Mouse (Mus musculus) T-cell, adult 2 months (primary cell): ENCODE results near the gene Baz2b.
A peak's percentile ranks its signal among the peaks of the same experiment; 100 is the strongest.

Source experiments
- DNase-seq: peaks from one replicate; pipeline ENCODE4 v3.0.0; 2022; ENCODE audit warnings: low spot score

Gene Baz2b

GRCm38 (mm10) chr2:60003038-60003664 is 206.5 kb downstream of the Baz2b start:
- DNase-seq = no peak

DNA sequence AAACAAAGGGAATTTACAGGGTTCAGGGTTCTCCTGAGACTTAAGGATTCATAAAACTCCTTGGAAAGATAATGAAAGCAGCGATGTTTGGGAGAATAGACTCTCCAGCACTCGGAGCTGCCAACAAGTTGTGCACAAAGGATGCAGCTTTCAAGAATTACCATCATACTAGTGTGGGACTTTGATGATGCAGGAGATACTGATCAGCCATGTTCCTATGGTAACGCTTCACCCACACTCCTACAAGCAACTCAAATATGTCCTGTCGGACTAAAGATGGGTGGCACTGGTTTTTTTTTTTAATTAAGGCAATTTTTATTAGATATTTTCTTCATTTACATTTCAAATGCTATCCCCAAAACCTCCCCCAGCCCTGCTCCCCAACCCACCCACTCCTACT is 209.4 kb downstream of the Baz2b start:
- no peak for DNase-seq

DNA sequence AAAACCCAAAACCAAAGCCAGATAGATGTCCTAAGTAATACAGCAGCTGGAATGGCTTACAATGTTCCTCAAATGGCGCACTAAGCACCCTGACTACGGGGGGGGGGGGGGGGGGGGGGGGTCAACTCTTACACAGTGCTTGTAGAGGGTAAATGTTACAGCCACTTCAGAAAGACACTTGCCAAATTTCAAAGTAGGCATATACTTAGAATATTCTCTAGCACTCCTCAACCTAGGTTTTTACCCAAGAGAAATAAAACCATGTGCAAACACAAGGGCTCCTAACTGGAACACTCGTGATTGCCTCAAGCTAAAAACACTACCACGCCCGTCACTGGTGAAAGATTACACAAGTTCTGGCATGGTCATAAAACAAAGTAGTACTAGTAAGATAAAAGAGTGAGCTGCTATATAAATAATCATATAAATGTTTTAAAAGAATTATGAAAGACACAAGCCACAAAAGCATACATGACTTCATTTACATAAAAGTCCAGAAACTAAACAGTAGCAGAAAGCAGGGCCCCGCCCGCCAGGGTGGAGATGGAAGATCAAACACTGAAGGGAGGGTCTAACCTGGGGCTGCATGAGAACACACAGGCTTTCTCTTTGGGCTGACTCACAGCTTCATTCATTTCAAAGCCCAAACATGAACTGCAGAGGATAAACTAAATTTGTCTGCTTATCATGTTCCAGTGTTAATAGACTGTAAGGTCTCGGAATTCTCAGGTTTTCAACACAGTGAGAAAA is 212.0 kb downstream of the Baz2b start:
- no peak for DNase-seq

GRCm38 (mm10) chr2:59996911-59997310 is 212.7 kb downstream of the Baz2b start:
- DNase-seq = no peak

DNA sequence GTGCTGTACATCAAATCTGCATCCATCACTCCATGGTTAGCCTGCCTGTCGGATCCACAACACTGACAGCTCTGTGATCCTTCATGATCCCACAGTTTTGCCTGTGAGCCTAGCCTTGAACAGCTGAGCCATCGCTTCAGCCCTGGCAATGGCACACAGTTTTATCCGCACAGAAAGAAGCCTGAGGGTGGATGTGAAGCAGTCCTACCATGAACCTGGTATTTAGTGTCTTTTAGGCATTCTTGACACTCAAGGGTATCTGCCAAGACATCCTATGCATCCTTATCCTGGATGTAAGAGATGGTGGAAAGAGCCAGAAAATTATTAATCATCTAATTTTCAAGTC is 216.5 kb downstream of the Baz2b start:
- DNase-seq = no peak

- peak; percentile 1 for DNase-seq
Measured at GRCm38 (mm10) chr2:59992488-59993189, 217.0 kb downstream of the Baz2b start.

DNA sequence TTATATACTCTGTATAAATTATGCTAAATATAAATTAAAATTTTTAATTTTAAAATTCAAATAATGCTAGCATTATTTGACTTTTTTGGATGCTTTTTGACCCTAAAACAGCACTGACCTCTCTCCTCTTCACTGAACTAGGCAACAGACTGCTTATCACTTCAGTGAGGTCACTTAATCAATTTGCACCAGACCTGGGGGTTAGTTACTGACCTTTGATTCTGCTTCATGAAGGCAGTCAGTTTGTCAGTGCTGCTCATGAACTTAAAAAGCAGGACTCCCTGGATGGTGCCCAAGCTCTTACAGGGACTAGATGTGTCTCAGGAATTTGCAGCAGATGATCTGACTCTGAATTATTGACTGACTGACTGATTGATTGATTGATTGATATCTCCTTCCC is 217.9 kb downstream of the Baz2b start:
- no peak for DNase-seq

GRCm38 (mm10) chr2:59987521-59987920 is 222.1 kb downstream of the Baz2b start:
- no peak for DNase-seq

DNA sequence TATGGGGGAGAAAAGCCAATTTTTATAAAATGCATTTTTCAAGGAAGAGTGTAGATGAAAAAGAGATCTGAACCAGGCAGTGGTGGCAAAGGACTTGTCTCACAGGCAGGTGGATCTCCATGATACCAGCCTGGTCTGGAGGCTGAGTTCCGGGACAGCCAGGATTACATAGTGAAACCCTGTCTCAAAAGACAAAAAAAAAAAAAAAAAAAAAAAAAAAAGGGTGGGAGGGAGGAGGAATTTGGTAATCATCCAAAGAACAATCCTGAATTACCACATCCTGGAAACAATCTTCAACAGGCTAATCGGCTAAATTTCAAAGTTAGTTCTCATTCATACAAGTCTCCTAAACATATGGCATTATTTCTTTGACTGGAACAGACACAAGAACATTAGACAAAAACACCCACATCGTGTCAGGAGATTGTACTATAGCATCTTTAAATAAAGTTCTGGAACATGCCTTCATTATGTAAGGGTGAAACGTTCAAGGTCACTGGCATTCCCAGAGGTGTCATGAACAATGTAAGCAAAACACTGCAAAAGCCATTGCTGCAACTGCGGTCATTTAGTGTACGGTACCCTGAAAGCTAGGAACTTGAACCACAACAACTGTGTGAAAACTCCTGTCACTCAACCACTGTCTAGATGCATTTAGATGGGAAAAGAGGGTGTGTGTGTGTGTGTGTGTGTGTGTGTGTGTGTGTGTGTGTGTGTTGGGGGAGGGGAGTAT is 230.0 kb downstream of the Baz2b start:
- DNase-seq = no peak

DNA sequence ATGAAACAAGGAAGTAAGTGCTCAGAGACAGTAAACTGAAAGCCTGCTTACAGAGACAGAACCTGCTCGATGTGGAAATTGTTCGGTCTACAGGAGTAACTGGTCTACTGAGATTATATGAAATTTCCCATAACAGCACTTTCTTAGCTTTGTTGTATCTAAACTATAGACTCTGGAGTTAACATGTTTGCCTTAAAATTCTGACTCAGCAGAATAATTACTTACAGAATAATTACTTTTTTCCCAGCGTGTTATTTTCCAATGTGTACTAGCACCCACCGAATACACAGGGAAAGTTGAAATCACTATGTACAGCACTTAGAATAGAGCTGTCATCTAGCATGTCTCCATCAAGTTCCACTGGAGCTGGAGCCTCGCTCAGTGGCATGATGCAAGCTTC is 233.0 kb downstream of the Baz2b start:
- no peak for DNase-seq

GRCm38 (mm10) chr2:59975772-59976171 is 233.9 kb downstream of the Baz2b start:
- DNase-seq = no peak

DNA sequence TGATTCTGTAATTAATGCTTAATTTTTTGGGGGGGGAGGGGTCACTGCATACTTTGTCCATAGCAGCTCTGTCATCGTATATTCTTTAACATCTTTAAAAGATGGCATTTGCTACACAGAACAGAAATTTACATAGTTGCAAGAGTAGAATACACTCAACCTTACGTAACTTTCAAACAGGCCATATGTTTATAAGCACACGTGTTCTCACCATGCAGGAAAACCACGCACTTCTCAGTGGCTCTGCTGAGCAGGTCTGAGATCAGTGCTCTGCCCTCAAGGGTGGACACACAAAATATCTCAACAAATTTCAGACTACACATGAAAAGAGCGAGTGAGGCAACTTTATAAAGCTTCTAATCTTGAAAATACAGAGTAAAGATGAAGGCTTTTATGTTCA is 235.7 kb downstream of the Baz2b start:
- DNase-seq = no peak

- DNase-seq = no peak
Measured at GRCm38 (mm10) chr2:59973104-59973641, 236.5 kb downstream of the Baz2b start.

GRCm38 (mm10) chr2:59970511-59970910 is 239.1 kb downstream of the Baz2b start:
- DNase-seq = no peak

- no peak for DNase-seq
Measured at GRCm38 (mm10) chr2:59969099-59969498, 240.5 kb downstream of the Baz2b start.

- DNase-seq = no peak
Measured at GRCm38 (mm10) chr2:59968593-59968992, 241.0 kb downstream of the Baz2b start.

- no peak for DNase-seq
Measured at GRCm38 (mm10) chr2:59966454-59966853, 243.2 kb downstream of the Baz2b start.

GRCm38 (mm10) chr2:59963011-59963410 is 246.6 kb downstream of the Baz2b start:
- no peak for DNase-seq

DNA sequence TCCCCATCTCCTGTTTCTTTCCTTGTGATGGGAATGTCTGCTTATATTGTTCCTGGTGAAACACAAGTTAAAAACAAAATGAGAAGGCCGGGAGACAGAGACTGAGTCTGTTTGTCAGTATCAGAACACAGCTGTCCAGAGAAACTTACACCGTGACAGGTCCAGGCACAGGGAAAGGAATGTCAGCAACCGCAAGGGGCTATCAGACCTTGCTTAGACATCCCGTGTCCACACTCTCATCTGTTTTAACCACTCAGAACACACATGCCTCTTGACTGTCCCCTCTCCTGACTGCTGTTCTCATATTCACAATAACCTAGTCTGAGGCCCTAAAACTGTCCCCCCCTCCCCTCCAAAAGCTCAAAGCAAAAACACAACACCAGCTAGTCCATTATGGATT is 247.1 kb downstream of the Baz2b start:
- DNase-seq = no peak

GRCm38 (mm10) chr2:59960495-59960772 is 249.2 kb downstream of the Baz2b start:
- no peak for DNase-seq

DNA sequence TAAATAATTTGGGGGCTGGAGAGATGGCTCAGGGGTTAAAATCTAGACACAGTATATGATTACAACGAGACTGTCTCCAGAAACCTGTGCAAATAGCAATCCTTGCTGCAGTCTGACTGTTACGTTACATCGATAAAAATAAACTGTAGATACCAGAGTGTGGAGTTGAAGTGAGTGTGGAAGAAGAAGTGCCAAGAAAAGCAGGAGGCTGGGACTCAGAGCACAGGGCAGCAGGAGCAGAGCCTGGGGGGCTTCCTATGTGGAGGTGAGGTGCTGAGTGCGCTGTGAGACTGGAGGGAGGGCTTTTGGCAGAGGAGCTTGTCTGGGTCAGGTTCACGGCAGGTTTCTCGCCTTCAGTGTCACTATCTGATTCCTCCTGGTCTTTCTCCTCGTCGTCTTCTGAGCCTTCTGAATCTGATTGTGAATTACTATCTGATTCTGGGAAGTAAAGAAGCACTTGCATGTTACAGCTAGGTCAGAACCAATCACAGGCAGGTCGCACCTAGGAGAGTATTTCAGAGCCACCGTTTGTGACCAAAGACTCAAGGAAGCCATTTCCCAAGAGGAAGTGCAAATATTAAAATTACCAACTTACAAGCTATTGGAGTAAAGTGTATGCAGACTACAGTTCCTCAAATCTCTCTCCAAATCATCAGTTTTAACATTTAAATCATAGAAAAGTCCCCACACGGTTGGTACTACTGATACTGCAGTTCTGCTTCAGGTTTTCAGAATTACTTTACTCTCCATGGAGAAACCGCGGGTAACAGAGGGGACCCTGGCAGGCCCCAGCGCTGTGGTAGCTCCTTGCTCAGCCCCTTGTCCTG is 249.8 kb downstream of the Baz2b start:
- no peak for DNase-seq

DNA sequence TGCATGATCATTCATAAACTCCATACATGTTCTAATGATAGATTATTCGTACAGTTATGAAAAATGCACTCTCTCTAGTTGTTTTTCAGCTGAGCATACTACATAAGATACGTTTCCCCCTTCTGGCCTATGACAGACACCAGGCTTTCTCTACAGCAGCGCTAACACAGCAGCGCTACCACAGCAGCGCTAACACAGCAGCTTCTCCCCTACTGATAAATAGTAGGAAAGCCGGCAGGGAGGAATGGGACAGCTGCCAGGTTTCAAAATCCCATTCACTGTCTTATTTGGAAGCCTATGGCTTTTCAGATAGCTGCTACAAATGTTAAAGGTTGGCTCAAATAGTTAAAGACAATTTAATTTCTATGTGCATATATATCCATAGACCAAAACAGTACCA is 251.1 kb downstream of the Baz2b start:
- DNase-seq = no peak
